Mouse (Mus musculus): ENCODE results near the gene Zmym3. TPM values are rescaled to one million over a fixed set of nuclear protein-coding genes. Genes with fewer than 3 reads are reported as not detected.

Gene Zmym3
- polyA plus RNA-seq (2014; fragmentation: Illumina TruSeq; extraction: RNeasy Lipid Tissue Mini Kit (QIAGEN cat#74804); ENCODE audit: low replicate concordance) = 12.4 TPM

DNA sequence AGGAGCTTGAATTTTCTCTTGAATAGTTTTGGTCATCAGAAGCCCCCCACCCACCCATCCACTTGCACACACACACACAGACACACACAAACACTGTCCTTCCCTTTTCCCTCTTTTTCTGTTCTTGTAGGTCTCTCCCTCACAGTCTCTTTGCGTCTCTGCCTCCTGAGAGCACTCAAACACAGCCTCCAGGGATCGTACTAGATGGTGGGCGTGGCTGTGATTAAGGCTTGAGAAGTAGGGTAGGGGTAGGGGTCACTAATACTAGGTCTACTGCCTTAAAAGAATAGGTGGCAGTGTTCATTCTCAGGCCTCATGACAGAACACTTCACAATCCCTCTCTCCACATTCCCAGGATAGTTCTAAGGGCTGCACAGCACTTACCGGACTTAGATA is at the start of gene Zmym3:
Gene Zmym3, minus strand, starts transcription at position 150 of the 396 bp plus-strand sequence.

DNA sequence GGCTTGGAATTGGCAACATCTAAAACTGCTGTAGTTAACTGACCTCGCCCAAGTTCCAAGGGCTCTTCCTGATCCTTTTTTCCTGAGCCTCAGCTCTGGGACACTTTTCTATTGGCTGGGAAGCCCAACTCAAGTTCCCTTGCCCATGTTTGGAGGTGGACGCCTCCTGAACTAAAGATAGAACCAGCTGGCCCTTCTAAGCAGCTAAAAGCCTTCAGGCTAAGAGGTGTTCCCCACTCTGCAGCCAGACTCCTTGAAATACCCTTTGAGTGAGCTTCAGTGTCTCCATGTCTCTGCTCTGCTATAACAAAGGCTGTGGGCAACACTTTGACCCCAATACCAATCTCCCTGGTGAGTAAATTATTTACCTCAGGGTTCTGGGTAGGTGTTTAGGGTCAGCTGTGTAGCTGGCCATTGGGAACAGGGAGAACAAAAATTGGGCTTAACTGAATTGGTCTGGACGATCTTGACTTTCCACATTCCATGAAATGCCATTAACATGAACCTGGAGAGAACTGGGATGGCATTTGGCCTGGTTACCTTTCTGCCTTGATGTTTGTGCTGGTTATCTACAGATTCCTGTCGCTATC is 28.3 kb upstream of the Zmym3 start, which contains the start of gene Itgb1bp2:
Gene Itgb1bp2, plus strand, starts transcription at position 203 of the 590 bp plus-strand sequence.

DNA sequence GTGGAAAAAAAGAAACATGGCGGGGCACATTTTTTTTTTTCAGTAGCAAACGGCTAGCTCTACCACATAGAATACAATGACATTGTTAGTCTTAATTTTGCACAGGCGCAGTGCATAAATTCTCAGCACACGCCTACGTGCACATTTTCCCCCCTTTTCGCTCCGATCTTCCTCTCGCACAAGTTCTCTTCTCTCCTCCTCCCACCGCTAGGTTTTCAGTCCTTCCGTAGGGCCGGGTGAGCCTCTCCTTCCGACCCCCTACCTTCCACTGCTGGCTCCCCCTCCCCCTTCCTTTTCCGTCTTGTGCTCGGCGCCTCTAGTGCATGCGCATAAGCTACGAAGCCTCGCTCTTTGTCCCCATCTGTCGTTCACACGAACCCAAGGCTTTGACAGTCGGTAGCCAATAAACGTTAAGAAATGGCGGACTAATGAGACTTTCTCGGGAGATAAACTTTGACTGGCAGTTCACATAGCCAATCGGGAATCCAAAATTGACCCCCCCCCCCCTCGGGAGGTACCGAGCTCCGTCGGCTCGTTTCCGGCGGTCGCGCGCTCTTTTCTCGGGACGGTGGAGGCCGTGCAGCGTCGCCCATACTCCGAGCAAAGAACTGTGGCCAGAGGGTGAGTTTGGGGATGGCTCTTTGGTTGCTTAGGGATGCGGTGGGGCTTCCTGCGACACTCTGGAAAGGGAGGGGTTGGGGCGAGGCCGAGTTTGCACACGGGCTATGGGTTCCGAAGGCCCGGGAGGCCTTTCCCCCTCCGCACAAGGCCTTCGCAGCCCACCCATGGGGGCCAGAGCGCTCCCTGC is 8.7 kb upstream of the Zmym3 start, which contains the start of gene Nono:
Gene Nono, plus strand, starts transcription at position 177 of the 808 bp plus-strand sequence.

DNA sequence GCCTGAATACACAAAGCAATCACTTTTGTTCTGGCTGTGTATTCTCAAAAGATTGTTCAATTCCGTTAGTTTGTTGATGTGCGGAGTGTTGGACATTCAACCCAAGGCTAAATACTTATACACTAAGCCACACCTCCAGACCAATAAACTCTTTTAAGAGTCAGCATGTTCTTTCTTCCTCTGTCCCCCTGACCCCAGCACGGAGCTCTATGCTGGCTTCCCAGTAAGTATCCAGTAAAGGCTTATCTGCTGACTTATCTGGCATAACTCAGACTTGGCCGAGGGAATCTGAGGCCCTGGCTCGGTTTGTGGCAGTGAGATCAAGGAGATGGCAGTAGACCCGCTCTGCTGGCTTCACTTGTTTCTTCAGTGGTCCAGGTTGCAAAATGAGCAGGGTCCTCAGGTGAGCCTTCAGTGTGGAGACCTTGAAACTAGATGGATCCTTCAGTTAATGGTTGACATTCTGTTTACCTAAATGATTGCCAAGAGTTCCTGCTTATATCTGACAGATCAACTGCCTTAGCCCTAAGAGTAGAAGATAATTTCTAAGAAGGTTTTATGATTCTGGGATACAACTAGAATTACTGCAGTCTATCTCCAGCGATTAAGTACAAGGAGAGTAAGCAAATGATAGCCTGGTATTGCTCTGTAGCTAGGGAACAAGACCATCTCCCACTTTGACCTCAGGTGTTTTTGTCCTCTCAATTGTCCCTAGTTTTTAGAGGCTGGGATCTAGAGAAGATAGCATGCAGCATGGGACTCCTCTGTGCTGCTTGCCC is 44.3 kb downstream of the Zmym3 start, which contains the start of gene Gjb1:
Gene Gjb1, plus strand, starts transcription at position 189 of the 779 bp plus-strand sequence.

Other genes starting within 250 kb of the Zmym3 start
- 18.7 TPM for gene Snx12, start 198.3 kb downstream of the Zmym3 start, polyA plus RNA-seq (2014; fragmentation: Illumina TruSeq; extraction: RNeasy Lipid Tissue Mini Kit (QIAGEN cat#74804); ENCODE audit: low replicate concordance)
- 12.4 TPM for gene Foxo4, start 166.3 kb downstream of the Zmym3 start, polyA plus RNA-seq (2014; fragmentation: Illumina TruSeq; extraction: RNeasy Lipid Tissue Mini Kit (QIAGEN cat#74804); ENCODE audit: low replicate concordance)
- gene Gm614, start 156.9 kb downstream of the Zmym3 start, polyA plus RNA-seq (2014; fragmentation: Illumina TruSeq; extraction: RNeasy Lipid Tissue Mini Kit (QIAGEN cat#74804); ENCODE audit: low replicate concordance) = not detected
- 31.2 TPM for gene Il2rg, start 152.6 kb downstream of the Zmym3 start, polyA plus RNA-seq (2014; fragmentation: Illumina TruSeq; extraction: RNeasy Lipid Tissue Mini Kit (QIAGEN cat#74804); ENCODE audit: low replicate concordance)
- gene Gm20489, start 151.8 kb downstream of the Zmym3 start, polyA plus RNA-seq (2014; fragmentation: Illumina TruSeq; extraction: RNeasy Lipid Tissue Mini Kit (QIAGEN cat#74804); ENCODE audit: low replicate concordance) = 0.52 TPM
- 2.1 TPM for gene Med12, start 146.8 kb downstream of the Zmym3 start, polyA plus RNA-seq (2014; fragmentation: Illumina TruSeq; extraction: RNeasy Lipid Tissue Mini Kit (QIAGEN cat#74804); ENCODE audit: low replicate concordance)
- gene Nlgn3, start 121.7 kb downstream of the Zmym3 start, polyA plus RNA-seq (2014; fragmentation: Illumina TruSeq; extraction: RNeasy Lipid Tissue Mini Kit (QIAGEN cat#74804); ENCODE audit: low replicate concordance) = 0.19 TPM
- 4.8 TPM for gene Gjb1, start 44.5 kb downstream of the Zmym3 start, polyA plus RNA-seq (2014; fragmentation: Illumina TruSeq; extraction: RNeasy Lipid Tissue Mini Kit (QIAGEN cat#74804); ENCODE audit: low replicate concordance)
- 262 TPM for gene Nono, start 8.5 kb upstream of the Zmym3 start, polyA plus RNA-seq (2014; fragmentation: Illumina TruSeq; extraction: RNeasy Lipid Tissue Mini Kit (QIAGEN cat#74804); ENCODE audit: low replicate concordance)
- 0.97 TPM for gene Itgb1bp2, start 28.2 kb upstream of the Zmym3 start, polyA plus RNA-seq (2014; fragmentation: Illumina TruSeq; extraction: RNeasy Lipid Tissue Mini Kit (QIAGEN cat#74804); ENCODE audit: low replicate concordance)
- 58.9 TPM for gene Taf1, start 111.9 kb upstream of the Zmym3 start, polyA plus RNA-seq (2014; fragmentation: Illumina TruSeq; extraction: RNeasy Lipid Tissue Mini Kit (QIAGEN cat#74804); ENCODE audit: low replicate concordance)
- gene Ogt, start 219.2 kb upstream of the Zmym3 start, polyA plus RNA-seq (2014; fragmentation: Illumina TruSeq; extraction: RNeasy Lipid Tissue Mini Kit (QIAGEN cat#74804); ENCODE audit: low replicate concordance) = 427 TPM